17 mouse cellular contexts compared by ENCODE assay signal in the genomic region with DNA sequence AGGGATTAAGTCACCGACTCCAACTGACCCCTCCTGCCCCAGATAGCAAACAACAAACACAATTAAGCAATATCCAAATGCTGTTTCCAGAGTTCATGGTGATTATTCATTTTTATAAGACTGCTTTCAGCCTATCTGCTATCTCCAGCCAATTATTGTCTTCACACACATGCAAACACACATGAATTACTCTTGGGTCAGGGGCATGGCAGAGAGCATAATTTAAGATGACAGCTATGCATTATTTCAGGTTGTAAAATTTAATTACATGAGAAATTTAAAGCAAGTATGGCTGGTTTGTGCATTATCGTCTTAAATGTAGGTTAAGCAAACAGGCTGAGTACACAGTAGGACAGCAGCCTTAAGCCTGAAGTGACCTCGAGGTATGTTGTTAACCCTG.
"Had no signal": no experiment of that assay in that cellular context is flagged by ENCODE, and none has a peak within 500 bp of the region (broad histone marks: within the 10 kb centered on the region; RNA-seq: fewer than 3 reads in every experiment).

No protein-coding gene starts in this region.

- H3K9ac ChIP-seq: lung, embryonic 14.5 days; midbrain, embryonic 12.5 days; neural tube, embryonic 13.5 days; neural tube, embryonic 15.5 days; stomach, embryonic 15.5 days had no signal

- DNase-seq: lung, adult 18-20 months; lung, embryonic 14.5 days; lung, postnatal 10 days; lung, postnatal 4 days; midbrain, embryonic 14.5 days; right cerebral cortex, postnatal 14 days; thymus, adult 2 months; thymus, postnatal 25 days; thymus, postnatal 4 days had no signal

- H3K4me3 ChIP-seq: midbrain, embryonic 10.5 days; midbrain, embryonic 12.5 days; myocyte; neural tube, embryonic 13.5 days; neural tube, embryonic 15.5 days; stomach, embryonic 15.5 days had no signal

- H3K27ac ChIP-seq: midbrain, embryonic 10.5 days; midbrain, embryonic 12.5 days; neural tube, embryonic 13.5 days; neural tube, embryonic 15.5 days; stomach, embryonic 15.5 days; stomach, postnatal 0 days had no signal

- H3K4me1 ChIP-seq: midbrain, embryonic 10.5 days; midbrain, embryonic 12.5 days; neural tube, embryonic 13.5 days; neural tube, embryonic 15.5 days; stomach, embryonic 15.5 days had no signal

- H3K4me2 ChIP-seq: lung, embryonic 14.5 days; midbrain, embryonic 12.5 days; neural tube, embryonic 13.5 days; neural tube, embryonic 15.5 days; stomach, embryonic 15.5 days had no signal

- H3K36me3 ChIP-seq: midbrain, embryonic 10.5 days; midbrain, embryonic 12.5 days; neural tube, embryonic 13.5 days; neural tube, embryonic 15.5 days; stomach, embryonic 15.5 days had no signal

- ATAC-seq: midbrain, embryonic 16.5 days had no signal

- H3K9me3 ChIP-seq: midbrain, embryonic 10.5 days; midbrain, embryonic 12.5 days; neural tube, embryonic 13.5 days; neural tube, embryonic 15.5 days; stomach, embryonic 15.5 days had no signal

- H3K27me3 ChIP-seq: midbrain, embryonic 12.5 days; neural tube, embryonic 13.5 days; neural tube, embryonic 15.5 days; stomach, embryonic 15.5 days had no signal
